Mouse (Mus musculus): ENCODE results near the gene Hand2. TPM values are rescaled to one million over a fixed set of nuclear protein-coding genes. Genes with fewer than 3 reads are reported as not detected.

Gene Hand2
- total and polyA plus RNA-seq, 2 experiments from 2014 or later: 11.7 to 39.5 TPM

GRCm38 (mm10) chr8:57328931-57329341 is 8.2 kb downstream of the Hand2 start:
- H3K27ac ChIP-seq (ENCODE audit: low read depth): peak overlapping the region; percentile 98
- DNase-seq (ENCODE audit: low spot score) (peak; percentile 93), ATAC-seq (ENCODE audit: insufficient read depth, low read depth) (peak; percentile 82)

GRCm38 (mm10) chr8:57330106-57330505 is 9.3 kb downstream of the Hand2 start:
- no peak for ATAC-seq (ENCODE audit: insufficient read depth, low read depth)
- peak; percentile 14 for DNase-seq (ENCODE audit: low spot score)
- Histone ChIP-seq H3K4me2 (ENCODE audit: low read depth, low read length) (no peak overlapping the region), H3K9me3 (replicated peaks; ENCODE audit: control insufficient read depth, low read length) (no peaks in the 10 kb centered on the region), H3K4me1 (ENCODE audit: control insufficient read depth, insufficient read depth) (peaks cover 29% of the 10 kb centered on the region), H3K27me3 (ENCODE audit: control insufficient read depth, insufficient read depth, low read length) (no peaks in the 10 kb centered on the region), H3K36me3 (replicated peaks; ENCODE audit: control insufficient read depth, insufficient read depth, low read length) (no peaks in the 10 kb centered on the region), H3K9ac (replicated peaks; ENCODE audit: low read depth, low read length) (no peak overlapping the region), H3K27ac (ENCODE audit: low read depth) (0 out of 2 replicates have a peak overlapping the region, but pooled peaks have one; percentile 98), H3K4me3 (ENCODE audit: low read depth, low read length) (no peak overlapping the region)
- WGBS: 59% methylated on average over 2 of the region's 2 CpGs
- TF ChIP-seq CTCF (IDR thresholded peaks at IDR 0.05; ENCODE audit: low read depth): no peak
- no peak for TF ChIP-seq EP300 (IDR thresholded peaks at IDR 0.05; ENCODE audit: low read depth)

More at GRCm38 (mm10) chr8:57328931-57329341, 8.2 kb downstream of the Hand2 start:
- peak overlapping the region; percentile 100; the same call in 1 of the 2 replicates for H3K9ac ChIP-seq (replicated peaks; ENCODE audit: low read depth, low read length)
- peaks cover 29% of the 10 kb centered on the region for H3K4me1 ChIP-seq (ENCODE audit: control insufficient read depth, insufficient read depth)
- no peaks in the 10 kb centered on the region for H3K27me3 ChIP-seq (ENCODE audit: control insufficient read depth, insufficient read depth, low read length)
- 3% methylated on average over 19 of the region's 19 CpGs for WGBS
- H3K9me3 ChIP-seq (replicated peaks; ENCODE audit: control insufficient read depth, low read length): no peaks in the 10 kb centered on the region
- peak overlapping the region; percentile 97 for H3K4me2 ChIP-seq (ENCODE audit: low read depth, low read length)
- H3K4me3 ChIP-seq (ENCODE audit: low read depth, low read length): peak overlapping the region; percentile 40
- TF ChIP-seq EP300 (IDR thresholded peaks at IDR 0.05; ENCODE audit: low read depth) (no peak; the same call in none of the 2 replicates), CTCF (IDR thresholded peaks at IDR 0.05; ENCODE audit: low read depth) (no peak)
- H3K36me3 ChIP-seq (replicated peaks; ENCODE audit: control insufficient read depth, insufficient read depth, low read length): peaks cover 1% of the 10 kb centered on the region; the same call in 1 of the 2 replicates

GRCm38 (mm10) chr8:57331727-57332630 is 11.2 kb downstream of the Hand2 start:
- TF ChIP-seq CTCF (IDR thresholded peaks at IDR 0.05; ENCODE audit: low read depth): no peak
- peak overlapping the region; percentile 95 for H3K27ac ChIP-seq (ENCODE audit: low read depth)
- H3K4me3 ChIP-seq (ENCODE audit: low read depth, low read length): peak overlapping the region; percentile 60
- H3K9ac ChIP-seq (replicated peaks; ENCODE audit: low read depth, low read length): peak overlapping the region; percentile 78
- peaks cover 24% of the 10 kb centered on the region; the same call in 1 of the 2 replicates for H3K4me1 ChIP-seq (ENCODE audit: control insufficient read depth, insufficient read depth)
- DNase-seq (ENCODE audit: low spot score): peak; percentile 74
- no peaks in the 10 kb centered on the region for H3K27me3 ChIP-seq (ENCODE audit: control insufficient read depth, insufficient read depth, low read length)
- 0 out of 2 replicates have a peak, but pooled peaks have one; percentile 13 for ATAC-seq (ENCODE audit: insufficient read depth, low read depth)
- peak overlapping the region; percentile 81 for H3K4me2 ChIP-seq (ENCODE audit: low read depth, low read length)
- H3K36me3 ChIP-seq (replicated peaks; ENCODE audit: control insufficient read depth, insufficient read depth, low read length): no peaks in the 10 kb centered on the region
- 3% methylated on average over 29 of the region's 29 CpGs for WGBS
- no peaks in the 10 kb centered on the region for H3K9me3 ChIP-seq (replicated peaks; ENCODE audit: control insufficient read depth, low read length)

GRCm38 (mm10) chr8:57332676-57333482 is 12.1 kb downstream of the Hand2 start:
- DNase-seq (ENCODE audit: low spot score) (peak; percentile 54), ATAC-seq (ENCODE audit: insufficient read depth, low read depth) (no peak)
- peak overlapping the region; percentile 81 for H3K4me2 ChIP-seq (ENCODE audit: low read depth, low read length)
- H3K9ac ChIP-seq (replicated peaks; ENCODE audit: low read depth, low read length): peak overlapping the region; percentile 78
- peak overlapping the region; percentile 60 for H3K4me3 ChIP-seq (ENCODE audit: low read depth, low read length)
- peaks cover 17% of the 10 kb centered on the region; the same call in 1 of the 2 replicates for H3K4me1 ChIP-seq (ENCODE audit: control insufficient read depth, insufficient read depth)
- WGBS: 1% methylated on average over 26 of the region's 26 CpGs
- H3K27me3 ChIP-seq (ENCODE audit: control insufficient read depth, insufficient read depth, low read length): no peaks in the 10 kb centered on the region
- H3K9me3 ChIP-seq (replicated peaks; ENCODE audit: control insufficient read depth, low read length): no peaks in the 10 kb centered on the region
- TF ChIP-seq EP300 (IDR thresholded peaks at IDR 0.05; ENCODE audit: low read depth): no peak
- TF ChIP-seq CTCF (IDR thresholded peaks at IDR 0.05; ENCODE audit: low read depth): no peak
- H3K36me3 ChIP-seq (replicated peaks; ENCODE audit: control insufficient read depth, insufficient read depth, low read length): no peaks in the 10 kb centered on the region
- H3K27ac ChIP-seq (ENCODE audit: low read depth): peak overlapping the region; percentile 95

- DNase-seq (ENCODE audit: low spot score) (peak; percentile 70), ATAC-seq (ENCODE audit: insufficient read depth, low read depth) (no peak)
- Histone ChIP-seq H3K36me3 (replicated peaks; ENCODE audit: control insufficient read depth, insufficient read depth, low read length) (no peaks in the 10 kb centered on the region), H3K4me3 (ENCODE audit: low read depth, low read length) (peak overlapping the region; percentile 60), H3K4me1 (ENCODE audit: control insufficient read depth, insufficient read depth) (peaks cover 17% of the 10 kb centered on the region; the same call in 1 of the 2 replicates), H3K9me3 (replicated peaks; ENCODE audit: control insufficient read depth, low read length) (no peaks in the 10 kb centered on the region), H3K4me2 (ENCODE audit: low read depth, low read length) (peak overlapping the region; percentile 81), H3K27me3 (ENCODE audit: control insufficient read depth, insufficient read depth, low read length) (no peaks in the 10 kb centered on the region), H3K27ac (ENCODE audit: low read depth) (peak overlapping the region; percentile 95), H3K9ac (replicated peaks; ENCODE audit: low read depth, low read length) (peak overlapping the region; percentile 78)
- WGBS: under 1% methylated on average over 9 of the region's 9 CpGs
- no peak for TF ChIP-seq EP300 (IDR thresholded peaks at IDR 0.05; ENCODE audit: low read depth)
- peak; percentile 51 for TF ChIP-seq CTCF (IDR thresholded peaks at IDR 0.05; ENCODE audit: low read depth)
Observed at GRCm38 (mm10) chr8:57333483-57333770, 12.6 kb downstream of the Hand2 start.
